Mouse (Mus musculus): ENCODE measurements around the gene Chmp3.

The Chmp3 gene

DNA sequence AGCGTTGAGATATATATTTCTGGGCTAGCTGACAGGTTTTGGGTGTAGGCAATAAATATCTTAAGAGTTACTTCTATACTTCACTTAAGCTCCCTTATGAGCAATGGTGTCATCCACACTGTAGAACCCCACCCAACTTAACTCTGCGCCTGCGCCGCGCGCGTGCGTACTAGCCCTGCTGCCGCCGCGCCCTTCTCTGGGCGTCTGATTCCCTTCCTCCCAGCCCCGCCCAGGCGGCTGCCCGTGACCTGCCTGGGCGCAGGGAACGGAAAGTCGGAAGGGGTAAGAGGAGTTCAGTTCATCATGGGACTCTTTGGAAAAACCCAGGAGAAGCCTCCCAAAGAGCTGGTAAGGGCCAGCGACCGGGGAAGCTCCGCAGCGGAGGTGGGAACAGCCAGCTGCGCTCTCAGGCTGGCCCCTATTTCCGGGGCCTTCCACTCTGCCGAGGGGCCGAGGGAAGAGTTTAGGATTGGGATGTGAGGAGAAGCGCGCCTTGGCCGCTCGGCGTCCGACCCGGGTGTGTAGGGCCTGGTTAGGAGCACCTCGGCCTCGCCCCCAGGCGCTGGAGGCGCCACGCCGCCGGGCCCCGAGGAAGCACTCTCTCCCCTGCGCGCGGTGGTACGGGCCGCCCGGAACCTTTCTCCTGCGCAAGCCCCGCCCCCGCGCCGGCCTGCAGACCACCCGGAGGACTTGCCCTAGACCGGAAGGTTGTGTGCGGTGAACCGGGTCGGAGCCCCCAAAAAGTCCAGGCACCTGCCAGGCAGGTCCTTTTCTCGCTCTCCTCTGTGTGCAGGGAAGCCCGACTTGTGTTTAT, at the start of gene Chmp3:
Chmp3 (plus strand) TSS at position 112 of the 814 bp plus-strand sequence.
- peak; percentile 92 for DNase-seq (ENCODE audit: low read depth, low spot score)

DNA sequence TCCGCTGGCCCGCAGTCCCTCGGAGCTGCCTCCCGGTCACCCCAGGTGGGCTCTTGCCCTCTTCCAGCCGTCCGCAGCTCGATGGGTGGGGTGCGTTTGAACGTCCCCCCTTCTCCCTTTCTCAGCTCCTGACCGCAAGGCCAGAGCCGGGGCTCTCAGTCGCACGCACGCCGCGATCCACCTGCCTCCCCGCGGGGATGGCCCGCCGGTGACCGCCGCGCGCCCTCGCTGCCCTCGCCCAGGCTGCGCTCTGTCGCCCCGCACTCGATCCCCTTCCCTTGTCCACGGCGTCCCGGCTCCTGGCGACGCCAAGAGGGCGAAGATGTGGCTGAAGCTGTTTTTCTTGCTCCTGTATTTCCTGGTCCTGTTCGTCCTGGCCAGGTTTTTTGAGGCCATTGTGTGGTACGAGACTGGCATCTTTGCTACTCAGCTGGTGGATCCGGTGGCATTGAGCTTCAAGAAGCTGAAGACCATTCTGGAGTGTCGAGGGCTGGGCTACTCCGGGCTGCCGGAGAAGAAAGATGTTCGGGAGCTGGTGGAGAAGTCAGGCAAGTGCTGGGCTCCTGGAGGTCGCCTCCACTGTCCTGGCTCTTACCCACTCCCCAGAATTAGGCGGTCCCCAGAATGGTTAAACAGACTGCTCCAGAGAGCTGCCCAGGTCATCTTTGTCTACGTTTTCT, 49.1 kb upstream of the Chmp3 start:
- peak; percentile 4 for DNase-seq (ENCODE audit: low read depth, low spot score)

GRCm38 (mm10) chr6:71500575-71500974, 43.0 kb upstream of the Chmp3 start:
- no peak for DNase-seq (ENCODE audit: low read depth, low spot score)

DNA sequence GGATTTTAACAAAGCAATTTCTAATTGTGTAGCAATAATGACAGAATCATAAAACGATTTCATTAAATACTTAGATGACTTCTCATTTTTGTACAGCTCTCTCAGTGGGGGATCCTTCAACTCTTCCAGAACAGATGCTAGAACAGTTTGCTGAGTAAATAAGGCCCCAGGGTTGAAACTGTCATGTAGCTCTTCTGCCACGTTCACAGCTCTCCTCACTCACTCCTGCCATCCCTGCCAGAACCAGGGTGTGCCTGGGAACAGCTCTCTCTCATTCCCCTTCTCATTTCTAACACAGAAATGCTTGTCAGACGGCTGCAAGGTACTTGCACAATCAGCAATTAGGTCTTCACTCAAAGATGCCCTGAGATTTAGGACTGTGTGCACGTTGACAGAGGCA, 40.6 kb upstream of the Chmp3 start:
- DNase-seq (ENCODE audit: low read depth, low spot score): no peak

DNA sequence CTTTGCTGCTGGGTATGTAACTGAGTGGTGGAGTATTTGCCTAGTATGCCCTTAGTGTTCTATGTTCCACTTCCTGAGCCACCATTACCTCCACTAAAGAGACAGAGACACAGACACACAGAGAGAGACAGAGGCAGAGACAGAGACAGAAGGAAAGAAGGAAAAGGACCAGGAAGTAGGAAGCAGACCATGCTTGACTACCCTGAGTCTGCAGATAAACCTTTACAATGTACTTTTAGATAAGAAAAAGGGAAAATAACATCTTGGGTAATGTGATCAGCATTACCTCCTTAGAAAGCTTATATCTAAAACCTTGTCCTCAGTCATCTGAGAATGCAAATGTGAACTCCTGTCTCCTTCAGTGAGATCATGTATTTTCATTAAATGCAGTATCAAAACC, 39.9 kb upstream of the Chmp3 start:
- no peak for DNase-seq (ENCODE audit: low read depth, low spot score)

- no peak for DNase-seq (ENCODE audit: low read depth, low spot score)
These were observed 39.5 kb upstream of the Chmp3 start for GRCm38 (mm10) chr6:71504091-71504490.

GRCm38 (mm10) chr6:71505671-71506070, 37.9 kb upstream of the Chmp3 start:
- no peak for DNase-seq (ENCODE audit: low read depth, low spot score)

DNA sequence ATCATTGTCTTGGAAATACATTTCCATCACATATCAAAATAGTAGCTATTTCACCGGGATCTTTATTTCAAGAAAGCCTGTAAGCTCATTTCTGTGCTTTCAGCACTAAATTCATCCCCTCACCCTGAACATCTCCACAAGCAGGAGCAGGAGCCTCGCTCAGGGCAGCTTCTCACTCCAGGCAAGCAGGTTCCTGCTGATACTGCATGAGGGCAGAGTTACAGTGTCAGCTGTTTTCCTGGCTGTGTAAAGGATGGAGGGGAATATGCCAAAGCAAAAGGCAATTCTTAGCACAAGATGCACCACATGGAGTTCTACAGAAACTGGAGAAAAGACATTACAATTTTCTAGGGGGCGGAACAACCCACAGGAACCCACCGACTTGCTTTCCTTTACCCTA, 24.1 kb upstream of the Chmp3 start:
- DNase-seq (ENCODE audit: low read depth, low spot score): no peak

DNA sequence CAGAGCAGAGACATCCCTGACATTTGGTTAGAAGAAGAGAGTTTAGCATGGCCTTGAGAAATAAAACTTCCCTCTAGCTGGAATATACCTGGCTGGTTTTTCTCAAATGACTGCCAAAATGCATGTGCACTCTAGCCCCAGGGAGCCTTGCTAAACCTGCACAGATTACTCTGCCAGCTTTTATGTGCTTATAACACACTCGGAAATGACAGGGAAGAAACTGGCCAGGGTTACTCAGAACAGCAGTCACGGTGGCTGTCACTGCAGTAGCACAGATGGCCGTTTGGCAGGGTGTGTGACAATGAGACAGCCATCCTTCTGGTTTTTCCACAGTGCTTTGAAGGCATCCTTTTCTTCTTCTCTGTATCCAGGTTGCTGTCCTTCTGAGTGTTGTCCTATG, 18.0 kb upstream of the Chmp3 start:
- no peak for DNase-seq (ENCODE audit: low read depth, low spot score)

DNA sequence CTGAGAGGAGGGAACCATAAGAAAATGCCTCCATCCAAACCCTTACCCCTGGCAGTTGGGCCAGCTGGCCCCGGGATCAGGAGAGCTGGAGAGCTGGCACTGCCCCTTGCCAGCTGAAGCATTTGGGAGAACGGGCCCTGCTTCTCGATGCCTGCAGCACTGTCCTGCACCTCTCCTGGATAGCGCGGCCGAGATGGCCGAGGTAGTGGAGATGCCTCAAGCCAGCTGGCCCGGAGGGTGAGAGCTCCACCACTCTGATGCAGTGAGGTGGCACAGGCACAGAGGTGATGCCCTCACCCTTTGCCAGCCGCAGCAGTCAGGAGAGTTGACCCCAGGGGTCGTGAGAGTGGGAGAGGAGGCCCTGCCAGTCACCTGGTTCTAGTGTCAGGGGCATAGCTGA, 16.5 kb upstream of the Chmp3 start:
- DNase-seq (ENCODE audit: low read depth, low spot score): no peak

- DNase-seq (ENCODE audit: low read depth, low spot score): no peak
These were observed 15.8 kb upstream of the Chmp3 start for GRCm38 (mm10) chr6:71527826-71528225.

- no peak for DNase-seq (ENCODE audit: low read depth, low spot score)
These were observed 13.4 kb upstream of the Chmp3 start for GRCm38 (mm10) chr6:71530176-71530575.

DNA sequence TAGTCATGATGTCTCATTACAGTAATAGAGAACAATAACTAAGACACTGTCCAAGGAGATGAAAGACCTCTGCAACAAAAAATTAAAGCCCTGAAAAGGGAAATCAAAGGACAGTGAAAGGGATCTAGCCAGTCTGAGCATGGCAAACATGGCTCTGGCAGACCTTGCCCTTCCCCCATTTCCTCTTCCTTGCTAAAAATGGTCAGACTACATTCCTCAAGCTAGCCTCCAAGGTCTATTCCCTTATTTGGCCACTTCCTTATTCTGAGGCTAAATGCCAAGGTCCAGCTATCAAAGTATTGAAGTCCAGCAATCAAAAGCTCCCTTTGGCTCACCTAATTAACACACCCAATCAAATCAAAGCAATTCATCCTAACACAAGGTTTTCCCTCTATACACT, 6.3 kb upstream of the Chmp3 start:
- no peak for DNase-seq (ENCODE audit: low read depth, low spot score)

GRCm38 (mm10) chr6:71555507-71555951, 11.9 kb downstream of the Chmp3 start:
- peak; percentile 15 for DNase-seq (ENCODE audit: low read depth, low spot score)

GRCm38 (mm10) chr6:71556826-71557225, 13.2 kb downstream of the Chmp3 start:
- no peak for DNase-seq (ENCODE audit: low read depth, low spot score)

- no peak for DNase-seq (ENCODE audit: low read depth, low spot score)
These were observed 25.0 kb downstream of the Chmp3 start for GRCm38 (mm10) chr6:71568616-71569015.

DNA sequence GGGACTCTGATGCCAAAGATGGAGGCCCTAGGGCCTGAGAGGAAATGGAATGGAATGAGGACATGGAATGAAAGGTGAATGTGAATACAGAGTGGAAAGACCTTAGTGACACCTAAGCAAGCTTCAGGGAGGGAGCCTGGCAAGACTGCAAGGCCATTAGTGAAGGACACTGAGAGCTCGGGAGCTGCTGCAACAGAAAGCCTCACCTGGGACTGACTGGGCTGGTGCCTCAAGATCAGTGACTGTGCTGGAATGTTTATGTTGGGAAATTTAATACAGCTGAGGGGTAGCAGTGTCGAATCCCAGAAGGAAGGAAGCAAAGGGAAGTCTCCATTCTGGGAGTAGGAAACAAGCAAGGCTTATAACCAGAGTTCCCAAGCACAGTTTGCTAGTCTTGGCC, 25.4 kb downstream of the Chmp3 start:
- DNase-seq (ENCODE audit: low read depth, low spot score): no peak

DNA sequence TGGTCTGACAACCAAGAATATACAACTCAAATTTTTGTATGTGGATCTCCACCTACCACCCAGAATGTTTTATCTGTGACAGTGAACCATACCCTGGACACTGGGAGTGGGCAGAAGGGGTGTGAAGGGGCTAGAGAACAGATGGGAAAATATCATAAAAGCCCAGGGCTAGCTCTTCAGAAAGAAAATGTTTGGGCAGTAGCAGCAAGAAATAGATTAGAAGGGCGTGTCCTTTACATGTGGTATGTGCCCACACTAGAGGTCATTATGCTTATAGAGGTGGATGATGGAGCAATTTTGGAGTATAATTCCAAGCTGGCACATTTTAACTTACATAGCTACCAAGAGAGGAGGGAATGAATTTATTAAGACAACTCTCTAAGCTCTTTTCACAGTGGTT, 31.8 kb downstream of the Chmp3 start:
- no peak for DNase-seq (ENCODE audit: low read depth, low spot score)

- no peak for DNase-seq (ENCODE audit: low read depth, low spot score)
These were observed 35.9 kb downstream of the Chmp3 start for GRCm38 (mm10) chr6:71579478-71579877.

DNA sequence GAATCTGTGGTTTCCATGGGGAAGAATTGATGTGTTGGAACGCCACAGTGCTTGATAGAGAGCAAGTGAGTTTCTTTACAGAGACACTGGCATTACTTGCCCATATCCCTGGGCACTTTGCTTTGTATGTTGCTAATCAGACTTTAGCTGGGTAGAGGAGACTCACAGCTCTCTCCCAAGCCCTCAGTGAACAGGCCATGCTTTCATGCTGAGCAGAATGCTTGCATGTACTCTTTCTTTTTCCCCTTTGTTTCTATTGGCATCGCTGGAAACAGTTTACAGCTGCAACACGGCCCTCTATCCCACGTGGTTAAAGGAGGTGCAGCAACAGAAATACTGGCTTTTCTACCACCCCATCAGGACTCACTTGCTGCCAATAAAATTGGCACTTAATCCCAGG, 39.6 kb downstream of the Chmp3 start:
- DNase-seq (ENCODE audit: low read depth, low spot score): no peak

- no peak for DNase-seq (ENCODE audit: low read depth, low spot score)
These were observed 45.8 kb downstream of the Chmp3 start for GRCm38 (mm10) chr6:71589401-71589800.

GRCm38 (mm10) chr6:71590154-71590553, 46.6 kb downstream of the Chmp3 start:
- no peak for DNase-seq (ENCODE audit: low read depth, low spot score)

DNA sequence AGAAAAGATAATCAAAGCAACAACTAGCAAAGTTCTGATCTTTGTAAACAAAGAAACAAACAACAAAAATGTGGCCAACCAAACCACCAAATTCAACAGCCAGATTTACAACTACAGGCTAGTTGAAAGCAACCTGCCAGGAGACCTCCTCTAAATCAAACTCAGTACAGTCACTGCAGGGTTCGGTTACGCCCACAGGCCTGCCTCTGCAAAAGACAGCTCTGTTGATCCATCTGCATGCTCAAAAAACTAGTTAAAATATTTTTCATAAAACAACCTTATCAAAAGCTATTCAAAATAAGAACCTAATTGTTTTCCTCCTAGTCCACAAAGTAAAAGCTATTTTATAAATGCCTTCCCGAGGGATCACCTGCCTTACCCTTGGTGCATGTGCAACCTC, 64.2 kb downstream of the Chmp3 start:
- DNase-seq (ENCODE audit: low read depth, low spot score): no peak

All from skeletal muscle tissue, adult 2 months (tissue).